Mouse (Mus musculus) bone marrow, adult 2 months (tissue): ENCODE data around the gene Nme3.

Experiments
- CTCF ChIP-seq: fragments of 200-500 bp; IDR thresholded peaks from 2 replicates; pipeline ENCODE4 v1.5.1; 2011; ENCODE audit warnings: low read length, control low read depth; ENCODE audit not compliant: control insufficient read depth, insufficient read depth
- POLR2A ChIP-seq: fragments of 200-500 bp; IDR thresholded peaks from 2 replicates; pipeline ENCODE4 v1.6.1; 2011; ENCODE audit warnings: low read depth, mild to moderate bottlenecking, control low read depth, low read length, borderline replicate concordance; ENCODE audit not compliant: control insufficient read depth

GRCm38 (mm10) chr17:24849733-24850064 is 46.6 kb upstream of the Nme3 start:
- peak; percentile 32; the same call in 1 of the 2 replicates for TF ChIP-seq CTCF
- TF ChIP-seq POLR2A = no peak; the same call in 1 of the 2 replicates
